ENCODE assay signal across 31 mouse cellular contexts in genomic region chr15:82217980-82218379, GRCm38 (mm10). TPM values are rescaled to one million over a fixed set of nuclear protein-coding genes. Genes with fewer than 3 reads are reported as not detected.
"Had no signal": no experiment of that assay in that cellular context is flagged by ENCODE, and none has a peak within 500 bp of the region (broad histone marks: within the 10 kb centered on the region; RNA-seq: fewer than 3 reads in every experiment).

No protein-coding gene starts in this region.

- H3K9me3 ChIP-seq: heart, embryonic 13.5 days; heart, embryonic 15.5 days; hindbrain, embryonic 13.5 days; hindbrain, embryonic 15.5 days; limb, embryonic 10.5 days; limb, embryonic 12.5 days; liver, embryonic 13.5 days had no signal

- H3K36me3 ChIP-seq: heart, embryonic 13.5 days; heart, embryonic 15.5 days; hindbrain, embryonic 13.5 days; hindbrain, embryonic 15.5 days; limb, embryonic 10.5 days; limb, embryonic 12.5 days; liver, embryonic 13.5 days had no signal

- H3K27ac ChIP-seq: heart, adult 2 months; heart, embryonic 13.5 days; heart, embryonic 15.5 days; hindbrain, embryonic 13.5 days; hindbrain, embryonic 15.5 days; hindbrain, postnatal 0 days; layer of hippocampus, adult 2 months; left cerebral cortex, adult 2 months; limb, embryonic 12.5 days; liver, embryonic 13.5 days had no signal

- H3K4me3 ChIP-seq: heart, adult 2 months; heart, embryonic 13.5 days; heart, embryonic 15.5 days; hindbrain, embryonic 13.5 days; hindbrain, embryonic 15.5 days; layer of hippocampus, adult 2 months; left cerebral cortex, adult 2 months; limb, embryonic 10.5 days; limb, embryonic 12.5 days; liver, embryonic 13.5 days had no signal

- DNase-seq: gastrocnemius, postnatal 25 days; heart, adult 2 months; heart, postnatal 14 days; heart, postnatal 36 days; kidney, adult 18-20 months; kidney, adult 8-10 months; kidney, postnatal 10 days; kidney, postnatal 25 days; kidney, postnatal 4 days; liver; liver, embryonic 13.5 days had no signal

RNA-seq across cellular contexts. Expression of gene Shisa8, which starts 5.4 kb away (rescaled TPM):
- total RNA-seq: gastrocnemius, adult 18-20 months; gastrocnemius, adult 8-10 months; gastrocnemius, postnatal 25 days had no signal
- polyA plus RNA-seq: limb, embryonic 10.5 days had no signal

RNA-seq across cellular contexts. Expression of gene Tnfrsf13c, which starts 6.2 kb away (rescaled TPM):
- total RNA-seq: gastrocnemius, adult 18-20 months; gastrocnemius, adult 8-10 months; gastrocnemius, postnatal 25 days had no signal
- polyA plus RNA-seq: heart, embryonic 15.5 days; heart, postnatal 0 days; hindbrain, embryonic 13.5 days; limb, embryonic 12.5 days had no signal

RNA-seq across cellular contexts. Expression of gene Cenpm, which starts 26.6 kb away (rescaled TPM):
- total RNA-seq: gastrocnemius, adult 18-20 months; gastrocnemius, adult 8-10 months had no signal

RNA-seq across cellular contexts. Expression of gene 1500009C09Rik, which starts 34.2 kb away (rescaled TPM):
- total RNA-seq: gastrocnemius, adult 18-20 months; gastrocnemius, adult 8-10 months; gastrocnemius, postnatal 25 days; heart, adult 2 months; heart, postnatal 14 days; heart, postnatal 36 days; hematopoietic stem cell, adult 5-6 weeks had no signal
- polyA plus RNA-seq: gonadal fat pad, adult 2 months; heart, embryonic 11.5 days; heart, embryonic 13.5 days; heart, embryonic 15.5 days; heart, postnatal 0 days; intestine, embryonic 14.5 days; intestine, embryonic 16.5 days; kidney, embryonic 14.5 days; kidney, embryonic 16.5 days; limb, embryonic 10.5 days; limb, embryonic 12.5 days; liver, embryonic 11.5 days; liver, embryonic 13.5 days had no signal
